Mouse (Mus musculus) frontal cortex, adult 2 months (tissue): ENCODE data around the gene Szrd1. TPM values are rescaled to one million over a fixed set of nuclear protein-coding genes. Genes with fewer than 3 reads are reported as not detected.

Source experiments
- DNase-seq, 2 experiments: peaks; one replicate each; pipeline ENCODE4 v3.0.0; 2022; ENCODE audit warnings: low spot score in 1 of 2; ENCODE audit errors: extremely low spot score in 1 of 2
- polyA plus RNA-seq: library from polyadenylated mRNA; depleted of rRNA; stranded (reverse); fragments of >200 nt; gene quantifications from 2 replicates; pipeline ENCODE4 v1.2.3, GENCODE M21; 2012

Gene Szrd1
- polyA plus RNA-seq, 1 experiment, result 22.3 TPM

- no peak for DNase-seq
These were observed 16.9 kb downstream of the Szrd1 start for GRCm38 (mm10) chr4:141122663-141123062.

- DNase-seq, result peak in 1 of 2 experiments; percentile 84
These were observed 18.9 kb downstream of the Szrd1 start for GRCm38 (mm10) chr4:141120700-141121099.

GRCm38 (mm10) chr4:141118691-141119090, 20.9 kb downstream of the Szrd1 start:
- DNase-seq, result no peak

GRCm38 (mm10) chr4:141115398-141115797, 24.2 kb downstream of the Szrd1 start:
- no peak for DNase-seq

GRCm38 (mm10) chr4:141114521-141114981, 25.0 kb downstream of the Szrd1 start:
- peak; percentile 25 to 51 for DNase-seq

- DNase-seq, result no peak
These were observed 25.7 kb downstream of the Szrd1 start for GRCm38 (mm10) chr4:141113831-141114230.

GRCm38 (mm10) chr4:141108196-141108732, 31.3 kb downstream of the Szrd1 start:
- DNase-seq, result no peak

- DNase-seq, result no peak
These were observed 32.9 kb downstream of the Szrd1 start for GRCm38 (mm10) chr4:141106526-141107183.

GRCm38 (mm10) chr4:141101855-141102254, 37.7 kb downstream of the Szrd1 start:
- DNase-seq, result no peak

GRCm38 (mm10) chr4:141101291-141101690, 38.3 kb downstream of the Szrd1 start:
- no peak for DNase-seq

- no peak for DNase-seq
These were observed 39.6 kb downstream of the Szrd1 start for GRCm38 (mm10) chr4:141099956-141100355.

GRCm38 (mm10) chr4:141098935-141099334, 40.6 kb downstream of the Szrd1 start:
- no peak for DNase-seq

GRCm38 (mm10) chr4:141096710-141097109, 42.9 kb downstream of the Szrd1 start:
- DNase-seq, result no peak

GRCm38 (mm10) chr4:141095016-141095415, 44.6 kb downstream of the Szrd1 start:
- DNase-seq, result no peak

GRCm38 (mm10) chr4:141088714-141089113, 50.9 kb downstream of the Szrd1 start:
- peak in 1 of 2 experiments; percentile 70 for DNase-seq

- DNase-seq, result no peak
These were observed 51.5 kb downstream of the Szrd1 start, which contains the start of gene Spata21 for GRCm38 (mm10) chr4:141088033-141088432. Gene Spata21 (plus strand): TSS chr4:141088333.

- DNase-seq, result no peak
These were observed 52.7 kb downstream of the Szrd1 start for GRCm38 (mm10) chr4:141086862-141087261.

- no peak for DNase-seq
These were observed 61.0 kb downstream of the Szrd1 start for GRCm38 (mm10) chr4:141078510-141079137.

GRCm38 (mm10) chr4:141077681-141078509, 61.7 kb downstream of the Szrd1 start, which contains the start of gene Necap2:
Gene Necap2 (minus strand): TSS chr4:141078357.
- peak; percentile 89 to 97 for DNase-seq

- no peak for DNase-seq
These were observed 62.6 kb downstream of the Szrd1 start for GRCm38 (mm10) chr4:141076761-141077506.
